Mouse (Mus musculus) urinary bladder, postnatal 10 days (tissue): ENCODE measurements at regions not wholly inside any gene's neighbourhood (a gene's known extent, or its start where the extent isn't known, plus 50 kb on each side); places are given as distances from the start of the nearest gene placed in this dataset.

ENCODE experiments used
- DNase-seq: peaks from one replicate; pipeline ENCODE4 v3.0.0; 2022; ENCODE audit warnings: low spot score

- no peak for DNase-seq
Measured at GRCm38 (mm10) chr6:99824808-99825207, 98.6 kb upstream of the Prok2 start.

GRCm38 (mm10) chr6:99822471-99822870 is 96.3 kb upstream of the Prok2 start:
- DNase-seq = no peak

- DNase-seq = no peak
Measured at GRCm38 (mm10) chr6:99819255-99819929, 93.2 kb upstream of the Prok2 start.

GRCm38 (mm10) chr6:99818486-99818885 is 92.3 kb upstream of the Prok2 start:
- DNase-seq = no peak

GRCm38 (mm10) chr6:99817245-99817644 is 91.1 kb upstream of the Prok2 start:
- DNase-seq = no peak

GRCm38 (mm10) chr6:99813102-99813501 is 86.9 kb upstream of the Prok2 start:
- DNase-seq = no peak

GRCm38 (mm10) chr6:99811842-99812241 is 85.7 kb upstream of the Prok2 start:
- DNase-seq = no peak

- no peak for DNase-seq
Measured at GRCm38 (mm10) chr6:99810974-99811798, 85.0 kb upstream of the Prok2 start.

- DNase-seq = no peak
Measured at GRCm38 (mm10) chr6:99804905-99805245, 78.7 kb upstream of the Prok2 start.

GRCm38 (mm10) chr6:99803983-99804904 is 78.1 kb upstream of the Prok2 start:
- peak; percentile 52 for DNase-seq

GRCm38 (mm10) chr6:99800919-99801318 is 74.7 kb upstream of the Prok2 start:
- no peak for DNase-seq

- no peak for DNase-seq
Measured at GRCm38 (mm10) chr6:99800324-99800723, 74.1 kb upstream of the Prok2 start.

- no peak for DNase-seq
Measured at GRCm38 (mm10) chr6:99796390-99796789, 70.2 kb upstream of the Prok2 start.

- no peak for DNase-seq
Measured at GRCm38 (mm10) chr6:99793546-99793945, 67.4 kb upstream of the Prok2 start.

GRCm38 (mm10) chr6:99792353-99792752 is 66.2 kb upstream of the Prok2 start:
- DNase-seq = no peak

- DNase-seq = no peak
Measured at GRCm38 (mm10) chr6:99786977-99787376, 60.8 kb upstream of the Prok2 start.

GRCm38 (mm10) chr6:99785212-99785611 is 59.0 kb upstream of the Prok2 start:
- DNase-seq = no peak

- DNase-seq = no peak
Measured at GRCm38 (mm10) chr6:99784804-99785203, 58.6 kb upstream of the Prok2 start.

- no peak for DNase-seq
Measured at GRCm38 (mm10) chr6:99784285-99784684, 58.1 kb upstream of the Prok2 start.

GRCm38 (mm10) chr6:99782996-99783395 is 56.8 kb upstream of the Prok2 start:
- no peak for DNase-seq
